Mouse (Mus musculus) hindbrain, embryonic 11.5 days (tissue): ENCODE data around the gene Mecom. TPM values are rescaled to one million over a fixed set of nuclear protein-coding genes. Genes with fewer than 3 reads are reported as not detected.

Experiments
- ATAC-seq: fragments of 200-750 bp; cut with Nextera tagmentation; 2 replicates; pipeline ENCODE4 v1.8.0; 2017; ENCODE audit warnings: mild to moderate bottlenecking, moderate TSS enrichment, moderate library complexity; ENCODE audit not compliant: low FRiP score
- DNase-seq: peaks from one replicate; pipeline ENCODE4 v3.0.0-alpha.2; 2015; ENCODE audit warnings: low spot score
- H3K27ac ChIP-seq: fragments of 300-500 bp; sonication (generic); 2 replicates; pipeline ENCODE4 v1.5.1; 2014; ENCODE audit warnings: mild to moderate bottlenecking, low read depth, low read length
- H3K27me3 ChIP-seq: fragments of 300-500 bp; sonication (generic); 2 replicates; pipeline ENCODE4 v1.6.1; 2014; ENCODE audit warnings: mild to moderate bottlenecking, low read length, moderate library complexity, mixed read lengths; ENCODE audit not compliant: control insufficient read depth, insufficient read depth
- H3K36me3 ChIP-seq: fragments of 300-500 bp; sonication (generic); 2 replicates; pipeline ENCODE4 v1.6.1; 2014; ENCODE audit warnings: mild to moderate bottlenecking, low read length, moderate library complexity, mixed read lengths; ENCODE audit not compliant: control insufficient read depth, insufficient read depth
- H3K4me1 ChIP-seq: fragments of 300-500 bp; sonication (generic); replicated peaks from 2 replicates; pipeline ENCODE4 v1.6.1; 2014; ENCODE audit warnings: low read length, mixed read lengths; ENCODE audit not compliant: control insufficient read depth, insufficient read depth
- H3K4me2 ChIP-seq: fragments of 300-500 bp; sonication (generic); replicated peaks from 2 replicates; pipeline ENCODE4 v1.6.1; 2014; ENCODE audit warnings: mild to moderate bottlenecking, low read depth, low read length
- H3K4me3 ChIP-seq: fragments of 300-500 bp; sonication (generic); 2 replicates; pipeline ENCODE4 v1.5.1; 2014; ENCODE audit warnings: low read depth, low read length
- H3K9ac ChIP-seq: fragments of 300-500 bp; sonication (generic); 2 replicates; pipeline ENCODE4 v1.6.1; 2014; ENCODE audit warnings: low read depth, low read length
- H3K9me3 ChIP-seq: fragments of 300-500 bp; sonication (generic); 2 replicates; pipeline ENCODE4 v1.6.1; 2016; ENCODE audit warnings: low read length; ENCODE audit not compliant: control insufficient read depth
- WGBS: fragments of 180-500 bp; shearing (Covaris S2); extraction: QIAGEN DNeasy Blood & Tissue Kit; methylation state at CpG from one replicate; pipeline ENCODE4 v1.1.7; 2014; 5-methylcytosine and 5-hydroxymethylcytosine counted together
- polyA plus RNA-seq: library from polyadenylated mRNA; unstranded; fragments of >200 nt; fragmentation: Nextera tagmentation; extraction: Ambion mirVana; gene quantifications from 2 replicates; pipeline ENCODE4 v1.2.1, GENCODE M21; 2014

Gene Mecom
- polyA plus RNA-seq, 1 experiment from 2014 or later = 44.3 TPM

- H3K9me3 ChIP-seq = no peaks in the 10 kb centered on the region
- H3K4me3 ChIP-seq = no peak overlapping the region
- WGBS = 92% methylated on average over 3 of the region's 3 CpGs
- no peak overlapping the region for H3K4me2 ChIP-seq
- no peak for ATAC-seq
- H3K27ac ChIP-seq = no peak overlapping the region
- H3K27me3 ChIP-seq = no peaks in the 10 kb centered on the region
- no peak for DNase-seq
- no peak overlapping the region for H3K9ac ChIP-seq
- H3K4me1 ChIP-seq = no peaks in the 10 kb centered on the region
- H3K36me3 ChIP-seq = no peaks in the 10 kb centered on the region
These were observed 83.3 kb downstream of the Mecom start for GRCm38 (mm10) chr3:30464497-30464896.

- 85% methylated on average over 2 of the region's 2 CpGs for WGBS
- Histone ChIP-seq H3K4me1 (no peaks in the 10 kb centered on the region), H3K4me3 (no peak overlapping the region), H3K27me3 (no peaks in the 10 kb centered on the region), H3K4me2 (no peak overlapping the region), H3K36me3 (no peaks in the 10 kb centered on the region), H3K9ac (no peak overlapping the region), H3K27ac (no peak overlapping the region), H3K9me3 (no peaks in the 10 kb centered on the region)
- ATAC-seq (no peak), DNase-seq (no peak)
These were observed 86.0 kb downstream of the Mecom start for GRCm38 (mm10) chr3:30461831-30462230.

GRCm38 (mm10) chr3:30460890-30461578 lies 86.8 kb downstream of the Mecom start:
- H3K4me1 ChIP-seq = no peaks in the 10 kb centered on the region
- H3K4me2 ChIP-seq = no peak overlapping the region
- H3K9ac ChIP-seq = no peak overlapping the region
- H3K27ac ChIP-seq = no peak overlapping the region
- H3K27me3 ChIP-seq = no peaks in the 10 kb centered on the region
- no peak for DNase-seq
- 81% methylated on average over 9 of the region's 9 CpGs for WGBS
- ATAC-seq = no peak
- H3K36me3 ChIP-seq = no peaks in the 10 kb centered on the region
- H3K4me3 ChIP-seq = no peak overlapping the region
- H3K9me3 ChIP-seq = no peaks in the 10 kb centered on the region

- Histone ChIP-seq H3K36me3 (no peaks in the 10 kb centered on the region), H3K9me3 (no peaks in the 10 kb centered on the region), H3K4me3 (no peak overlapping the region), H3K4me1 (no peaks in the 10 kb centered on the region), H3K9ac (no peak overlapping the region), H3K27ac (no peak overlapping the region), H3K27me3 (no peaks in the 10 kb centered on the region), H3K4me2 (no peak overlapping the region)
- 89% methylated on average over 4 of the region's 4 CpGs for WGBS
- ATAC-seq (no peak), DNase-seq (no peak)
These were observed 88.2 kb downstream of the Mecom start for GRCm38 (mm10) chr3:30459626-30460025.

GRCm38 (mm10) chr3:30457975-30458678 lies 89.7 kb downstream of the Mecom start:
- H3K4me2 ChIP-seq = no peak overlapping the region
- no peaks in the 10 kb centered on the region for H3K4me1 ChIP-seq
- no peak overlapping the region for H3K9ac ChIP-seq
- no peak overlapping the region for H3K27ac ChIP-seq
- H3K36me3 ChIP-seq = no peaks in the 10 kb centered on the region
- H3K27me3 ChIP-seq = no peaks in the 10 kb centered on the region
- ATAC-seq (no peak), DNase-seq (no peak)
- no peaks in the 10 kb centered on the region for H3K9me3 ChIP-seq
- WGBS = 52% methylated on average over 9 of the region's 9 CpGs
- no peak overlapping the region for H3K4me3 ChIP-seq

- Histone ChIP-seq H3K27ac (no peak overlapping the region), H3K4me3 (no peak overlapping the region), H3K36me3 (no peaks in the 10 kb centered on the region), H3K9me3 (no peaks in the 10 kb centered on the region), H3K4me2 (no peak overlapping the region), H3K9ac (no peak overlapping the region), H3K4me1 (no peaks in the 10 kb centered on the region), H3K27me3 (no peaks in the 10 kb centered on the region)
- ATAC-seq = no peak
- no peak for DNase-seq
- WGBS = 82% methylated on average over 8 of the region's 8 CpGs
These were observed 91.9 kb downstream of the Mecom start for GRCm38 (mm10) chr3:30455902-30456301.

- ATAC-seq = no peak
- H3K4me3 ChIP-seq = no peak overlapping the region
- H3K36me3 ChIP-seq = no peaks in the 10 kb centered on the region
- H3K9ac ChIP-seq = no peak overlapping the region
- H3K4me1 ChIP-seq = no peaks in the 10 kb centered on the region
- H3K27me3 ChIP-seq = no peaks in the 10 kb centered on the region
- H3K27ac ChIP-seq = no peak overlapping the region
- DNase-seq = no peak
- no peak overlapping the region for H3K4me2 ChIP-seq
- no peaks in the 10 kb centered on the region for H3K9me3 ChIP-seq
- WGBS = 70% methylated on average over 15 of the region's 15 CpGs
These were observed 94.0 kb downstream of the Mecom start for GRCm38 (mm10) chr3:30453546-30454455.

GRCm38 (mm10) chr3:30453046-30453445 lies 94.8 kb downstream of the Mecom start:
- Histone ChIP-seq H3K9me3 (no peaks in the 10 kb centered on the region), H3K9ac (no peak overlapping the region), H3K4me3 (no peak overlapping the region), H3K27ac (no peak overlapping the region), H3K27me3 (no peaks in the 10 kb centered on the region), H3K4me2 (no peak overlapping the region), H3K4me1 (no peaks in the 10 kb centered on the region), H3K36me3 (no peaks in the 10 kb centered on the region)
- ATAC-seq (no peak), DNase-seq (no peak)
- 76% methylated on average over 6 of the region's 6 CpGs for WGBS
